Mouse (Mus musculus): ENCODE data around the gene Ccdc34.

Ccdc34 gene

DNA sequence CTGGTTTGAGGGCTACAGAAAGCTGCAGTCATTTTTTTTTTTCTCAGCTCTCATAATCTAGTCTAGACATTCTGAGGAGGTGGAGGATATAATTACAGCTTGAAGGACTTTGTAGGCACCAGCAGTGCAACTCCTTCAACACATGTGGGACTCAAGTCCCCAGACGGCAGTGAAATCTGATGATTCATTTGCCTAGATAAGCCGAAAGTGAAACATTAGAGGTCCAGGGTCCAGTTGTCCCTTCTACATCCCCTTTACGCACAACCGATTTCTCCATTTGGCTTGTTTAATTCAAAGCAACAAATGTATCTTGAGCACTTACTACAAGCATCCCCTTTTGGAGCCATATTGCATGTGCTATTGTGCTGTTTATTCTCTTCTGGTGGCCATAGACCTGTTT is 147.4 kb downstream of the Ccdc34 start:
- no peak overlapping the region for H3K4me3 ChIP-seq (replicated peaks; ENCODE audit: low read length)
- no peak for TF ChIP-seq CTCF (conservative IDR thresholded peaks at IDR 0.05; ENCODE audit: low read length)
- TF ChIP-seq NANOG (IDR thresholded peaks at IDR 0.05; ENCODE audit: borderline replicate concordance, low read length): no peak
- no peaks in the 10 kb centered on the region for H3K27me3 ChIP-seq (ENCODE audit: insufficient read depth, low read length)
- H3K9me3 ChIP-seq (ENCODE audit: low read length): no peaks in the 10 kb centered on the region
- no peaks in the 10 kb centered on the region for H3K36me3 ChIP-seq (ENCODE audit: insufficient read depth, low read length)
- no peaks in the 10 kb centered on the region for H3K4me1 ChIP-seq (replicated peaks; ENCODE audit: low read depth, low read length)

DNA sequence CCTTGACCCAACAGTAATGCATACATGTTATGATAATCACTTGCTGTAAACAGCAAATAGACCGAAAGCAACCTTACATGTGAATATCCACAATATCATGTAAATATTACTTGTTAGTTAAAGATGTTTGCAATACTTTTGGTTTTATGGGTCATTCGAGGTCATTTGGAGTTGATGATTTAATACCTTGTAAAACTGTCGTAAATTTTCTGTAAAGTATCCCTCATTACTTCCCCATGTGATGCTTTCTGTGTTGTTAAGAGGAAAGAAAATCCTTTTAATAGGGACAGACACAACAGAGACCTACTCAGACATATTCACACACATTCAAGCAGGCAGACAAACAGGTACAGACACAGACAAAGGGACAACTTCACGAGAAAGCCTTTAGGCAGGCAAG is 150.1 kb downstream of the Ccdc34 start:
- no peak overlapping the region for H3K4me3 ChIP-seq (replicated peaks; ENCODE audit: low read length)
- no peak for TF ChIP-seq CTCF (conservative IDR thresholded peaks at IDR 0.05; ENCODE audit: low read length)
- no peak for TF ChIP-seq POU5F1 (IDR thresholded peaks at IDR 0.05; ENCODE audit: borderline replicate concordance, low read length)
- TF ChIP-seq NANOG (IDR thresholded peaks at IDR 0.05; ENCODE audit: borderline replicate concordance, low read length): no peak
- H3K4me1 ChIP-seq (replicated peaks; ENCODE audit: low read depth, low read length): no peaks in the 10 kb centered on the region
- no peaks in the 10 kb centered on the region for H3K27me3 ChIP-seq (ENCODE audit: insufficient read depth, low read length)
- H3K36me3 ChIP-seq (ENCODE audit: insufficient read depth, low read length): no peaks in the 10 kb centered on the region
- H3K9me3 ChIP-seq (ENCODE audit: low read length): no peaks in the 10 kb centered on the region

- H3K9me3 ChIP-seq (ENCODE audit: low read length): no peaks in the 10 kb centered on the region
- no peak overlapping the region for H3K4me3 ChIP-seq (replicated peaks; ENCODE audit: low read length)
- no peaks in the 10 kb centered on the region for H3K4me1 ChIP-seq (replicated peaks; ENCODE audit: low read depth, low read length)
- H3K36me3 ChIP-seq (ENCODE audit: insufficient read depth, low read length): no peaks in the 10 kb centered on the region
- no peak for TF ChIP-seq CTCF (conservative IDR thresholded peaks at IDR 0.05; ENCODE audit: low read length)
- no peak for TF ChIP-seq POU5F1 (IDR thresholded peaks at IDR 0.05; ENCODE audit: borderline replicate concordance, low read length)
- no peak for TF ChIP-seq NANOG (IDR thresholded peaks at IDR 0.05; ENCODE audit: borderline replicate concordance, low read length)
- no peaks in the 10 kb centered on the region for H3K27me3 ChIP-seq (ENCODE audit: insufficient read depth, low read length)
These were observed 150.7 kb downstream of the Ccdc34 start for GRCm38 (mm10) chr2:110168361-110168760.

- Histone ChIP-seq H3K36me3 (ENCODE audit: insufficient read depth, low read length) (no peaks in the 10 kb centered on the region), H3K27me3 (ENCODE audit: insufficient read depth, low read length) (no peaks in the 10 kb centered on the region), H3K4me1 (replicated peaks; ENCODE audit: low read depth, low read length) (no peaks in the 10 kb centered on the region), H3K4me3 (replicated peaks; ENCODE audit: low read length) (no peak overlapping the region), H3K9me3 (ENCODE audit: low read length) (peaks cover 4% of the 10 kb centered on the region; the same call in 1 of the 2 replicates)
- TF ChIP-seq POU5F1 (IDR thresholded peaks at IDR 0.05; ENCODE audit: borderline replicate concordance, low read length) (no peak), NANOG (IDR thresholded peaks at IDR 0.05; ENCODE audit: borderline replicate concordance, low read length) (no peak), CTCF (conservative IDR thresholded peaks at IDR 0.05; ENCODE audit: low read length) (no peak)
These were observed 154.8 kb downstream of the Ccdc34 start for GRCm38 (mm10) chr2:110172456-110172855.

GRCm38 (mm10) chr2:110173818-110174247 is 156.2 kb downstream of the Ccdc34 start:
- H3K4me1 ChIP-seq (replicated peaks; ENCODE audit: low read depth, low read length): no peaks in the 10 kb centered on the region
- TF ChIP-seq NANOG (IDR thresholded peaks at IDR 0.05; ENCODE audit: borderline replicate concordance, low read length) (no peak), POU5F1 (IDR thresholded peaks at IDR 0.05; ENCODE audit: borderline replicate concordance, low read length) (no peak), CTCF (conservative IDR thresholded peaks at IDR 0.05; ENCODE audit: low read length) (no peak)
- H3K9me3 ChIP-seq (ENCODE audit: low read length): peaks cover 4% of the 10 kb centered on the region; the same call in 1 of the 2 replicates
- no peaks in the 10 kb centered on the region for H3K27me3 ChIP-seq (ENCODE audit: insufficient read depth, low read length)
- no peak overlapping the region for H3K4me3 ChIP-seq (replicated peaks; ENCODE audit: low read length)
- no peaks in the 10 kb centered on the region for H3K36me3 ChIP-seq (ENCODE audit: insufficient read depth, low read length)

- Histone ChIP-seq H3K36me3 (ENCODE audit: insufficient read depth, low read length) (no peaks in the 10 kb centered on the region), H3K4me1 (replicated peaks; ENCODE audit: low read depth, low read length) (no peaks in the 10 kb centered on the region), H3K4me3 (replicated peaks; ENCODE audit: low read length) (no peak overlapping the region), H3K9me3 (ENCODE audit: low read length) (peaks cover 4% of the 10 kb centered on the region; the same call in 1 of the 2 replicates), H3K27me3 (ENCODE audit: insufficient read depth, low read length) (no peaks in the 10 kb centered on the region)
- TF ChIP-seq NANOG (IDR thresholded peaks at IDR 0.05; ENCODE audit: borderline replicate concordance, low read length) (no peak), CTCF (conservative IDR thresholded peaks at IDR 0.05; ENCODE audit: low read length) (no peak), POU5F1 (IDR thresholded peaks at IDR 0.05; ENCODE audit: borderline replicate concordance, low read length) (no peak)
These were observed 159.3 kb downstream of the Ccdc34 start for GRCm38 (mm10) chr2:110176761-110177400.

GRCm38 (mm10) chr2:110177406-110177805 is 159.8 kb downstream of the Ccdc34 start:
- peaks cover 4% of the 10 kb centered on the region; the same call in 1 of the 2 replicates for H3K9me3 ChIP-seq (ENCODE audit: low read length)
- no peaks in the 10 kb centered on the region for H3K27me3 ChIP-seq (ENCODE audit: insufficient read depth, low read length)
- no peaks in the 10 kb centered on the region for H3K4me1 ChIP-seq (replicated peaks; ENCODE audit: low read depth, low read length)
- TF ChIP-seq NANOG (IDR thresholded peaks at IDR 0.05; ENCODE audit: borderline replicate concordance, low read length) (no peak), CTCF (conservative IDR thresholded peaks at IDR 0.05; ENCODE audit: low read length) (no peak), POU5F1 (IDR thresholded peaks at IDR 0.05; ENCODE audit: borderline replicate concordance, low read length) (no peak)
- no peak overlapping the region for H3K4me3 ChIP-seq (replicated peaks; ENCODE audit: low read length)
- no peaks in the 10 kb centered on the region for H3K36me3 ChIP-seq (ENCODE audit: insufficient read depth, low read length)

GRCm38 (mm10) chr2:110177879-110178278 is 160.3 kb downstream of the Ccdc34 start:
- no peak for TF ChIP-seq NANOG (IDR thresholded peaks at IDR 0.05; ENCODE audit: borderline replicate concordance, low read length)
- no peak for TF ChIP-seq CTCF (conservative IDR thresholded peaks at IDR 0.05; ENCODE audit: low read length)
- no peak for TF ChIP-seq POU5F1 (IDR thresholded peaks at IDR 0.05; ENCODE audit: borderline replicate concordance, low read length)
- Histone ChIP-seq H3K36me3 (ENCODE audit: insufficient read depth, low read length) (no peaks in the 10 kb centered on the region), H3K9me3 (ENCODE audit: low read length) (peaks cover 4% of the 10 kb centered on the region; the same call in 1 of the 2 replicates), H3K4me3 (replicated peaks; ENCODE audit: low read length) (no peak overlapping the region), H3K27me3 (ENCODE audit: insufficient read depth, low read length) (no peaks in the 10 kb centered on the region), H3K4me1 (replicated peaks; ENCODE audit: low read depth, low read length) (no peaks in the 10 kb centered on the region)

Measured in E14TG2a.4 (cell line).